Mouse (Mus musculus) myocyte (in vitro differentiated cells): ENCODE data around the gene Gstp3.

Source experiments
- MAX ChIP-seq: IDR thresholded peaks from one replicate; pipeline ENCODE4 v1.6.1; 2011; ENCODE audit warnings: low read depth, mild to moderate bottlenecking, control low read depth
- MYOD1 ChIP-seq, 3 experiments: IDR thresholded peaks; one replicate each; pipeline ENCODE4 v1.6.1; 2011; ENCODE audit warnings: control low read depth in 2 of 3, low read depth in 2 of 3, mild to moderate bottlenecking in 2 of 3, moderate library complexity in 1 of 3; ENCODE audit not compliant: insufficient read length in 2 of 3, control insufficient read depth in 1 of 3
- MYOG ChIP-seq, 3 experiments: IDR thresholded peaks; one replicate each; pipeline ENCODE4 v1.6.1; 2011; ENCODE audit warnings: control low read depth in 2 of 3, low read depth in 2 of 3, mild to moderate bottlenecking in 2 of 3; ENCODE audit not compliant: insufficient read length in 2 of 3, control insufficient read depth in 1 of 3, insufficient read depth in 1 of 3
- POLR2A ChIP-seq: IDR thresholded peaks from one replicate; pipeline ENCODE4 v1.6.1; 2011; ENCODE audit warnings: low read depth, mild to moderate bottlenecking, control low read depth, moderate library complexity; ENCODE audit not compliant: insufficient read length
- POLR2AphosphoS2 ChIP-seq: IDR thresholded peaks from one replicate; pipeline ENCODE4 v1.6.1; 2011; ENCODE audit warnings: low read depth, control low read depth; ENCODE audit not compliant: insufficient read length
- REST ChIP-seq: IDR thresholded peaks from one replicate; pipeline ENCODE4 v1.6.1; 2011; ENCODE audit warnings: mild to moderate bottlenecking, control low read depth, moderate library complexity; ENCODE audit not compliant: insufficient read depth, insufficient read length
- SRF ChIP-seq: IDR thresholded peaks from one replicate; pipeline ENCODE4 v1.6.1; 2011; ENCODE audit warnings: low read depth; ENCODE audit not compliant: control insufficient read depth, insufficient read length

GRCm38 (mm10) chr19:4014802-4015201 is 44.6 kb downstream of the Gstp3 start:
- TF ChIP-seq POLR2A (no peak), REST (no peak), MYOD1 (IDR thresholded peaks at IDR 0.05; ENCODE audit: control insufficient read depth in 1 of 3, insufficient read length in 2 of 3, low read depth in 2 of 3) (no peak), SRF (no peak), POLR2AphosphoS2 (no peak), MYOG (IDR thresholded peaks at IDR 0.05; ENCODE audit: control insufficient read depth in 1 of 3, insufficient read depth in 1 of 3, insufficient read length in 2 of 3, low read depth in 2 of 3) (no peak), MAX (no peak)
